Mouse (Mus musculus) kidney, adult 2 months (tissue): ENCODE results near the gene Cops7a.

Experiments
- CTCF ChIP-seq: fragments of 200-500 bp; conservative IDR thresholded peaks from 2 replicates; pipeline ENCODE4 v1.5.1; 2011; ENCODE audit warnings: low read depth, mild to moderate bottlenecking, control low read depth, low read length, moderate library complexity, mixed read lengths; ENCODE audit not compliant: insufficient read depth, insufficient read length
- POLR2A ChIP-seq: fragments of 200-500 bp; IDR thresholded peaks from one replicate; pipeline ENCODE4 v1.6.1; 2011; ENCODE audit warnings: low read depth, low read length, control low read depth

GRCm38 (mm10) chr6:124961021-124961420, 4.3 kb downstream of the Cops7a start:
- TF ChIP-seq CTCF (no peak), POLR2A (no peak)
